Mouse (Mus musculus): ENCODE results near the gene Pdhb.

The Pdhb gene

GRCm38 (mm10) chr14:8186278-8187045, 13.6 kb upstream of the Pdhb start:
- DNase-seq = no peak

DNA sequence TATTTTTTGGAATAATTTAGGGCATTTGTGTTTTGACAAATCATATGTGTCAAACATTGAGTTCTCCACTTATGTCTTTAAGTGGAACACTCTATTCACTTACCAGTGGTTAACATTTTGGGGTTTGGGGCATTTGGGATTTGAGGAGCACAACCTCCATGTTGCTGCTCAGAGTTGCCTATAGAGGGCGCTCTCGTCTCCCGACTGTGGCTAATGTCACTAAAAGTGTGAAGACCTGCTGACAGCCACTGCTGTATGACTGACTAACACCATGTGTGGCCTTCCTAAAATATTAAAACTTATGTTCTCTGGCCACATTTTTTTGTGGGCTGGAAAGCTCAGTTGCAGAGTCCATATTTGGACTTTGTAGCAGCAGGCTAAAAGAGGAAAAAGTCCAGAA, 10.5 kb upstream of the Pdhb start:
- DNase-seq = no peak

GRCm38 (mm10) chr14:8180371-8181035, 7.7 kb upstream of the Pdhb start:
- no peak for DNase-seq

- DNase-seq = peak; percentile 59
Measured at GRCm38 (mm10) chr14:8176251-8176650, 3.4 kb upstream of the Pdhb start.

- DNase-seq = no peak
Measured at GRCm38 (mm10) chr14:8174634-8175033, 1.8 kb upstream of the Pdhb start.

- DNase-seq = peak; percentile 28
Measured at GRCm38 (mm10) chr14:8173542-8174250, 871 bp upstream of the Pdhb start.

- no peak for DNase-seq
Measured at GRCm38 (mm10) chr14:8164463-8164862, 8.4 kb downstream of the Pdhb start.

GRCm38 (mm10) chr14:8161777-8162176, 11.0 kb downstream of the Pdhb start:
- no peak for DNase-seq

DNA sequence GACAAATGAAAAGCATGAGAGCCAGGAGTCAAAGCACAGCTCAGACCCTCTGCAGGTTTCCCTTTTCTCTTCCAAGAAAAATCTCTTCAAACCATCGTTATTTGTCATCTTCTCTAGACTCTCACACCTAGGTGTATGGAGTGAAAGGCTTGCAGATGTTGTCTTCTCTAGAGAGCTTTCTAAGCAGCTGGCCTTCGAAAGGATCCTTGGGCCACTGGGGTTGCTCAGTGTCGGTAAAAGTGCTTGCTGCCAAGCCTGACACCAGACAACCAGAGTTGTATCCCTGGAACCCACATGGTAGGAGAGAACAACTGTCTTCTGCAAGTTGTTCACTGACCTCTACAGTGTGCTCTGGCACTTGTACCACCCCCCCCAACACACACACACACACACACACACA, 13.7 kb downstream of the Pdhb start:
- DNase-seq = no peak

DNA sequence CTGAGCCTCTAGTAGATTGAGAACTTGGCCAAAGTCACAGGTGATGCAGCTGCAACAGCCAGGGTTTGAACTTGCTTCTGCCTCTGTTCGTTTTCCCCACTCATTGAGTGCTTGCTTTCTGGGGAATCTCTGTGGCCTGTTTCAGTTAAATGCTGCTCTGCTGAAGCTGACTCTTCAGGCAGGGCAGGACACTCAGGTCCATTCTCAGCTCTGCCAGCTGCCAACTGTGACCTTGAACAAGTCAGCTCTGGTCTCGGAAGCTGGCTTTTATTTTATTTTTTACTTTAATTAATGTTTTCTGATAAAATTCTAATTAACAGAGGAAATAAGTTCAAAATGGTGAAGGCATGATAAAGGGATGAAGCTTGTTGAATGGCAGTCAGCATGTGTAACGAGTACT, 14.1 kb downstream of the Pdhb start:
- no peak for DNase-seq

DNA sequence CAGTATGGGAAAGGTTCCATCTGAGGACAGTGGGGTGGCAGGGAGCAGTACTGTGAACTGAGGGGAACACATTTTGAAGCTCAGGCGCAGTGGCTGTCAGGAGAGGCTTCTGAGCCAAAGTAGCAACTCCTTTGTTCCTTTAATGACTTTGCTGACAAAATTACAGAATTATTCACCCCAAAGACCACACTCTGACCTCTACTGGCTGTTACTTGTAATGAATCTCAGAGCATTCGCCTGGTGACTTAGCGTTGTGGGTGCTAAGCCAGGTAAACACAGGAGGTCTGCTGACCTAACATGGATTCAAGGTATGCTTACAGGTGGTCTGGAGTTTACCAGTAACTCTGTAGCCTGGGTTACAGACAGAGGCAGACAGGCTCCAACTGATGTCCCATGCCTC, 15.9 kb downstream of the Pdhb start:
- no peak for DNase-seq

GRCm38 (mm10) chr14:8154072-8154471, 18.8 kb downstream of the Pdhb start:
- DNase-seq = no peak

- DNase-seq = no peak
Measured at GRCm38 (mm10) chr14:8151757-8152156, 21.1 kb downstream of the Pdhb start.

DNA sequence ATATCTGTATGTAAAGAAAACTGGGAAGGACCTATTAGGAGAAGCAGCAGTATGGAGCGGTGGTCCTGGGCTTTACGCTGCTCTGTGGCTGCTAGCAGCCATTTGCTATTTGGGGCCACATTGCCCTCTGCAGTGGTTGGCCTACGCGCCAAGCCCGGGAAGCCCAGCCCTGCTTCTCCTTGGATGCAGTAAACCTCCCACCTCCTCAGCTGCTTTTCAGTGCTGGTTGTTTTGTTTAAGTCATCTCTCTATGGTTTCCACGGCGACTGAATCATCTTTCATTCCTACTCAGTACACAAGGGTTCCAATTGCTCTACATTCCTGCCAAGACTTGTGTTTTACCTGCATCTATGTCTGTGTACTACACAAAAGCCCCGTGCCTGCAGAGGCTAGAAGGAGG, 24.0 kb downstream of the Pdhb start:
- no peak for DNase-seq

- no peak for DNase-seq
Measured at GRCm38 (mm10) chr14:8146611-8147223, 26.1 kb downstream of the Pdhb start.

GRCm38 (mm10) chr14:8145594-8146558, 26.9 kb downstream of the Pdhb start:
- no peak for DNase-seq

DNA sequence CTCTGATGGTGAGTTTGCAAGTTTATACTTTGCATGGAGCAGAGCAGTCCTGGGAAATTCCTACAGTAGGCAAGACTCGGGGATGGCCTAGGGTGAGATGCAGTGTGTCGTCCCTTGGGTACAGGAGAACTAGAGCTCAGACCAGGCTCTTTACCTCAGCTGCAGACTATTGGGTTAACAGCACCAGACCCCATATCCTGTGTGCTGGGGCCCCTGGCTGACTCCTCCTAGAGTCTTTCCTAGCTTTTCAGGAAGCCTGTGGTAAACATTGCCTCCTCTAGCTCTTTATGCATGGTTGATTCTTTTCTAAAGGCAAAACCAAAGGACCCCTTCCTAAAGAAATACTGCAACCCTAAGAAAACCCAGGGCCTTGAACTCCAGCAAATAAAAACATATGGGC, 31.7 kb downstream of the Pdhb start:
- DNase-seq = no peak

GRCm38 (mm10) chr14:8139724-8140710, 32.8 kb downstream of the Pdhb start:
- no peak for DNase-seq

GRCm38 (mm10) chr14:8135130-8135529, 37.7 kb downstream of the Pdhb start:
- no peak for DNase-seq

DNA sequence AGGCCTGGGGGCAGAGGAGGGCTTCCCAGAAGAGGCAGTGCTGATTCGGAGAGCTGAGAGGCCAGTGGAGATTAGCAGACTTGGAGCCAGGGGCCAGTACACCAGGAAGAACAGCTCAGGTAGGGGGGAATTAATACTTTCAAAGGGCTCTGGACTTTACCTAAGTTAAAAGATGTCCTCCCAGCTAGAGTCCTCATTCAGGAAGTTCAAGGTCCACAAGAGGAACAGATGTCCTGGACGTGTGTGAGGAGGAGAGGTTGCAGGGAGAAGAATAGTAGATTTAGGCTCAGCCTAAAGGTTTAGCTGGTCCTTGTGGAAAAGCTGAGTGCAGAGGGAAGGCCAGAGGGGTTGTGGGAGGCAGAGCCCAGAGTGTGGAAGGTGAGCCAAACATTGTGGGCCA, 38.6 kb downstream of the Pdhb start:
- DNase-seq = no peak

- DNase-seq = no peak
Measured at GRCm38 (mm10) chr14:8132789-8133188, 40.0 kb downstream of the Pdhb start.

Data from liver (tissue).